Mouse (Mus musculus): ENCODE results near the gene Clec3a.

Clec3a gene

DNA sequence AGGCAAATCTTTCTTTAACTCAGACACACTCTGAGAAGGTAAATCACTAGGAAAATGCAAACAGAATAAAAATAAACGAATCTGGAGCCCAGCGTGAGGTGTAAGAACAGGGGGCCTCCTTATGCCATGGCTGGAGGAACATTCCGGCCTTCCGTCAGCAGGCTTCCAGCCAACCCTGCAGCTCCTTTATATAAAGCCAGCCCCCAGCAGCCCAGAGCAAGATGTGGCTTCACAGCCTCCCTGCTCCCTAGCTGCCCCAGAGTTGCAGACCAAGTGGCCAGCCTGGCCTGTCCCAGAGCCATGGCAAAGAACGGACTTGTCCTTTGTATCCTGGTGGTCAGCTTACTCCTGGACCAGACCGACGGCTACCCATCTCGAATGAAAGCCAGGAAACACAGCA lies at the start of gene Clec3a:
Gene Clec3a, plus strand, starts transcription at position 301 of the 400 bp plus-strand sequence.
- no peak for DNase-seq (ENCODE audit: low spot score)

- peak; percentile 33 for DNase-seq (ENCODE audit: low spot score)
Observed at GRCm38 (mm10) chr8:114369038-114369976, 48.6 kb upstream of the Clec3a start.

GRCm38 (mm10) chr8:114374390-114374789 lies 43.5 kb upstream of the Clec3a start:
- no peak for DNase-seq (ENCODE audit: low spot score)

- DNase-seq (ENCODE audit: low spot score), result no peak
Observed at GRCm38 (mm10) chr8:114384189-114384588, 33.7 kb upstream of the Clec3a start.

- DNase-seq (ENCODE audit: low spot score), result no peak
Observed at GRCm38 (mm10) chr8:114387494-114387893, 30.4 kb upstream of the Clec3a start.

GRCm38 (mm10) chr8:114390465-114391254 lies 27.2 kb upstream of the Clec3a start:
- DNase-seq (ENCODE audit: low spot score), result no peak

GRCm38 (mm10) chr8:114398326-114398725 lies 19.6 kb upstream of the Clec3a start:
- no peak for DNase-seq (ENCODE audit: low spot score)

- no peak for DNase-seq (ENCODE audit: low spot score)
Observed at GRCm38 (mm10) chr8:114399273-114399672, 18.6 kb upstream of the Clec3a start.

DNA sequence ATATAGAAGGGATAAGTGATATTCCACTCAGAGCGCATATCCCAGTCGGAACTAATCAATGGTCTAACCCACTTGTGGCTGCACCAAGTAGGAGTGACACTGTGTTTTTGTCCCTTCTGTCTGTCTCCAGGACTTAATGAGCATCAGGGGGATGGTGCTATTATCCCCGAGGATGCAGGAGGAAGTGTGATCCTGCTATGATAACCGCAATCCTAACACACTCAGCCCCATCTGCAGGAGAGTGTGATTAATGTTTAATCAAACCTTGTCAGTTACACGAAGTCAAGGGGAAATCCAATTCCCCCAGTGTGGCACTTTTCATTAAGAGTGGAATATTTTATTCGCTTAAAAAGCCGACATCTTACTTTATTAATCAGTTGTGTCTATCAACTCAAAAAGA lies 16.2 kb upstream of the Clec3a start:
- no peak for DNase-seq (ENCODE audit: low spot score)

DNA sequence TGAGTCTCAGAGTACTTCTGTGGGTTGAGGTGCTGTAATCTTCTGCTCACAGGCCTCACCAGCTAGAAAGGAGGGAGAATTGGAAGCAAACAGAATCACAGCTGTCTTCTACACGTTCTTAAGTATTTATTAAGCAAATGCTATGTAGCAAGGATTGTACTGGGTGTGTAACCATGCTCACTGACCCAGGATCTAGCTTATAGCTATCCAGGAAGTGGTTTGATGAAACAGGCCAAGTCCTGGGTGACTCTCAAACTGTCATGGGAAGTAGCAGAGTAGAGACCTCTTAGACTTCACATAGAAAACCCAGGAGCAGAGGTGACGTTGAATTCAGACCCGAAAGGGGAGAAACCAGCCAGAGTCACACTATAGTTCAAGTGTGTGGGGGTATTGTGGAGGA lies 6.5 kb upstream of the Clec3a start:
- DNase-seq (ENCODE audit: low spot score), result no peak

GRCm38 (mm10) chr8:114418486-114418885 lies 600 bp downstream of the Clec3a start:
- no peak for DNase-seq (ENCODE audit: low spot score)

DNA sequence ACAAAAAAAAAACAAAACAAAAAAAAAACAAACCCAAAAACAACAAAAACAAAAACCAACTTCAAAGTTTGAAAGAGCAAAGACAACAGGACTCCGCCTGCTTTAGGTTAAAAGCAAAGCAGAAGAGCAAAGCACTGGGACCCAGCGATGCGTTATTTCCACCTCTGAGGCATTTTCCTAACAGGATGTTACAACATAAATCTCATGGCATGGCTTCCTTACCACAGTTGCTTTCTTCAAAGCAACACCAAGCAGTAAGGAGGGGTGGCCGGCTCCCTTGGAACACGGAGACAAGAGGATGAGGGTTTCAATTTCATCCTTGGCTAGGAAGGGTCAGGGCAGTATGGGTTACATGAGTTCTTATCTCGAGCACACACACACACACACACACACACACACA lies 1.0 kb downstream of the Clec3a start:
- DNase-seq (ENCODE audit: low spot score), result no peak

DNA sequence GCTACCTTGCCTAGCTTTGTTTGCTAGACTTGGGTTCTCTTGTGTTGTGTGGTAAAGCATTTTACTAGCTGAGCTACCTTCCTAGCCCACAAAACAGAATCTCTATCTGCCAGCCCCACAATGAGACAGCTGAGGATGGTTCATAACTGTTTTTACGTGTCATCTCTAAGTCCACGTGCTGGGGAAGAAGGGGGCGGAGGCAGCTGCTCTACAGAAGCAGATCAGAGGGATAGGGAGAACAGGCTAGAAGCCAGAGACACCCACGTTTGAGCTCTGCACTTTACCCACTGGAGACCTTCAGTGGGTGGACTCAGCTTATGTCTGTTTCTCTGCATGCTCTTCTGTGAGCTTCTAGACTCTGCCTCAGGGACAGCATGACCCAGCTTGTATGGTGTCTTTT lies 3.7 kb downstream of the Clec3a start:
- DNase-seq (ENCODE audit: low spot score), result no peak

GRCm38 (mm10) chr8:114438236-114438635 lies 20.4 kb downstream of the Clec3a start:
- no peak for DNase-seq (ENCODE audit: low spot score)

- peak; percentile 98 for DNase-seq (ENCODE audit: low spot score)
Observed at GRCm38 (mm10) chr8:114439334-114440204, 21.7 kb downstream of the Clec3a start, which contains the start of gene Wwox. Gene Wwox, plus strand, starts transcription at chr8:114439655.

GRCm38 (mm10) chr8:114440205-114440589 lies 22.3 kb downstream of the Clec3a start:
- no peak for DNase-seq (ENCODE audit: low spot score)

- no peak for DNase-seq (ENCODE audit: low spot score)
Observed at GRCm38 (mm10) chr8:114441616-114442015, 23.7 kb downstream of the Clec3a start.

DNA sequence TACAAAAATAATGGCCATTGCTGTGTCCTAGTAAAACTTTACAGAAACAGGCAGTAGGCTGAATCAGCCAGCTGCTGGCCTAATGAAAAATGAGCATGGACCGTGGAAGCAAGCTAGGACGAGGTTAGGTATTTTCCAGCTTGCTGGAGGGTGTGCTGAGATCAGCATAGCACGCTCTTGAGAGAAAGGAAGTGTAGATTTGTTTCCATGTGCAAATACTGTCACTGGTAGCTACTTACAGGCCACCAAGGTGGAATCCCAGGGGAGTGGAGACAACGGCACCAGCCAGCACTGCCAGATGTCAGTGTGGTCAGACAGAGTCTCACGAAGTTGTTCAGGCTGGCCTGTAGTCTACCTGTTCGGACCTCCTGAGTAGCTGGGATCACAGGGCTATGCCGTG lies 29.0 kb downstream of the Clec3a start:
- no peak for DNase-seq (ENCODE audit: low spot score)

DNA sequence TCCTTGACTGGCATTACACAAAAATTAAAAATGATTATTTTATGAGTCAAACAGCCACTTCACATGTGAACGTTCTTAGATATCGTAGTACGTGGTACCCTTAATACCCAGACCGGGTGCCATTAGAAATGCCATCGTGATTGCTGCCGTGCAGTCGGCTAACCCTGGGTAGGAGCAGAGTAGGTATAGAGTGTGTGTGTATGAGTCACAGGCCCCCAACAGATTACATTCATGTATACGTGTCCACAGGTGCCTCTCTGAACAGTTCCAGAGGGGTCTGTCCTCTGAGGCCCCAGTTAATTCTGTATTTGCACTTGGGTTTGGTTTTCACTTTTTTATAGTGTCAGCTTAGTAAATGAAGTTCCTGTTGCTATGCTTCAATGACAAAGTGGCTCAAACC lies 34.4 kb downstream of the Clec3a start:
- DNase-seq (ENCODE audit: low spot score), result no peak

GRCm38 (mm10) chr8:114452781-114453221 lies 34.9 kb downstream of the Clec3a start:
- DNase-seq (ENCODE audit: low spot score), result peak; percentile 72

DNA sequence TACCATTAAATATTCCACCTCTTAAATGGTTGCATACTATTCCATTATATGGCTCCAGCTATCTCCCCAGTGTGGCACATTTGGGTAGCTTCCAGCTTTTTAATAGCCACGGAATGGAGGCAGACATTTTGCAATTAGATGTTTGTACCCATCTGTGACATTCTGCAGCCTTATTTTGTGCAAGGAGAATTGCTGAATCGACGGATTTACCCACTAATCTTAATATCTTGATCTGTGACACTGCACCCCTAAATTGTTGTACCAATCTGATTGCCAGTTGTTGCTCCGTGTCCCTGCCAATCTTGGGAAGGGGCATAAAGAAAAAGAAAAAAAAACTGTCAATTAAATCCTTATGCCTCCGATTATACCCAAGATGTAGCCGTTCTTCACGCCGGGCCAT lies 37.4 kb downstream of the Clec3a start:
- no peak for DNase-seq (ENCODE audit: low spot score)

DNA sequence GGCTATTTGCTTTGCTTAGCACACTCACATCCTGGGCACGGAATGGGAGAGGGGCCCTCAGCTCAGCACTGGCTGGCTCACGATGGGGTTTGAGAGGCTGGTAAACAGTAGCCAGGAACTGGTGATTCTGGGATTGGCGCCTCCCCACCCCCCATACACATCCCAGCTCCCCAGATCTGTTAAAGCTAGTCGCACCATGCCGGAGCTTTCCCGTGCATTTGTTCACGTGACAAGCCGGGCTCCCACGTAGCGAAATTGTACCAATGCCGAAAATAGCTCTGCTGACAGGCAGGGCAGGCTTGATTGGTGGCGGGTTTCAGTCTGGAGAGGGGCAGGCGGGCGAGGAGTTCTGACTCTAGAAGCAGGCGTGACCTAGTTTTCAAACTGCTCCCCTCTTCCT lies 38.1 kb downstream of the Clec3a start:
- DNase-seq (ENCODE audit: low spot score), result no peak
